Mouse (Mus musculus): ENCODE measurements around the gene Map9.
"Not testable (repeated sequence)": the region's sequence is repeated elsewhere in the genome, so short reads cannot be mapped to it uniquely, and the experiment has no call there.

The Map9 gene

GRCm38 (mm10) chr3:82357797-82358524, at the start of gene Map9:
Map9 (plus strand) TSS chr3:82358044.
- DNase-seq = peak; percentile 94

GRCm38 (mm10) chr3:82315728-82316127, 42.1 kb upstream of the Map9 start:
- DNase-seq = no peak

- DNase-seq = not testable (repeated sequence)
Measured at GRCm38 (mm10) chr3:82326736-82327135, 31.1 kb upstream of the Map9 start.

- DNase-seq = no peak
Measured at GRCm38 (mm10) chr3:82332067-82332466, 25.8 kb upstream of the Map9 start.

- DNase-seq = no peak
Measured at GRCm38 (mm10) chr3:82332536-82332935, 25.3 kb upstream of the Map9 start.

- peak; percentile 57 for DNase-seq
Measured at GRCm38 (mm10) chr3:82333128-82333969, 24.5 kb upstream of the Map9 start.

GRCm38 (mm10) chr3:82340111-82340510, 17.7 kb upstream of the Map9 start:
- DNase-seq = no peak

GRCm38 (mm10) chr3:82348277-82348860, 9.5 kb upstream of the Map9 start:
- no peak for DNase-seq

GRCm38 (mm10) chr3:82350321-82350720, 7.5 kb upstream of the Map9 start:
- DNase-seq = no peak

- DNase-seq = no peak
Measured at GRCm38 (mm10) chr3:82357340-82357739, 504 bp upstream of the Map9 start.

GRCm38 (mm10) chr3:82359036-82359435, 1.2 kb downstream of the Map9 start:
- no peak for DNase-seq

GRCm38 (mm10) chr3:82362452-82362851, 4.6 kb downstream of the Map9 start:
- DNase-seq = peak; percentile 21

- no peak for DNase-seq
Measured at GRCm38 (mm10) chr3:82364505-82364904, 6.7 kb downstream of the Map9 start.

GRCm38 (mm10) chr3:82364988-82365387, 7.1 kb downstream of the Map9 start:
- DNase-seq = peak; percentile 21

GRCm38 (mm10) chr3:82369063-82369860, 11.4 kb downstream of the Map9 start:
- no peak for DNase-seq

GRCm38 (mm10) chr3:82370439-82371011, 12.7 kb downstream of the Map9 start:
- DNase-seq = no peak

- no peak for DNase-seq
Measured at GRCm38 (mm10) chr3:82376965-82377364, 19.1 kb downstream of the Map9 start.

- DNase-seq = no peak
Measured at GRCm38 (mm10) chr3:82382325-82382724, 24.5 kb downstream of the Map9 start.

- DNase-seq = no peak
Measured at GRCm38 (mm10) chr3:82385091-82385490, 27.2 kb downstream of the Map9 start.

- no peak for DNase-seq
Measured at GRCm38 (mm10) chr3:82405830-82406229, 48.0 kb downstream of the Map9 start.

- no peak for DNase-seq
Measured at GRCm38 (mm10) chr3:82406336-82406735, 48.5 kb downstream of the Map9 start.

- no peak for DNase-seq
Measured at GRCm38 (mm10) chr3:82407432-82407831, 49.6 kb downstream of the Map9 start.

Data from thymus, postnatal 14 days (tissue).